Mouse (Mus musculus): ENCODE results near the gene Grin2c.

- TF ChIP-seq CTCF (IDR thresholded peaks at IDR 0.05; ENCODE audit: extremely low read depth, insufficient read length, insufficient replicate concordance, low read depth, low read length) (no peak), POLR2A (IDR thresholded peaks at IDR 0.05; ENCODE audit: low read depth, low read length) (no peak)
These were observed 8.9 kb upstream of the Grin2c start for GRCm38 (mm10) chr11:115275954-115276353.

Data from small intestine, adult 2 months (tissue).